Mouse (Mus musculus) stomach, postnatal 0 days (tissue): ENCODE results near the gene Pde9a. TPM values are rescaled to one million over a fixed set of nuclear protein-coding genes. Genes with fewer than 3 reads are reported as not detected.
A peak's percentile ranks its signal among the peaks of the same experiment; 100 is the strongest.

Experiments
- ATAC-seq: fragments of 200-750 bp; cut with Nextera tagmentation; 2 replicates; pipeline ENCODE4 v1.8.0; 2017; ENCODE audit not compliant: low FRiP score, low TSS enrichment
- DNase-seq: peaks from one replicate; pipeline ENCODE4 v3.0.0-alpha.2; 2016; ENCODE audit warnings: low spot score
- H3K27ac ChIP-seq: fragments of 300-500 bp; sonication (generic); replicated peaks from 2 replicates; pipeline ENCODE4 v1.5.1; 2014; ENCODE audit warnings: mild to moderate bottlenecking, control low read depth
- H3K27me3 ChIP-seq: fragments of 300-500 bp; sonication (generic); 2 replicates; pipeline ENCODE4 v1.6.1; 2014; ENCODE audit warnings: low read length; ENCODE audit not compliant: control insufficient read depth, insufficient read depth
- H3K36me3 ChIP-seq: fragments of 300-500 bp; sonication (generic); 2 replicates; pipeline ENCODE4 v1.6.1; 2014; ENCODE audit warnings: low read length, mixed read lengths; ENCODE audit not compliant: control insufficient read depth, insufficient read depth
- H3K4me1 ChIP-seq: fragments of 300-500 bp; sonication (generic); replicated peaks from 2 replicates; pipeline ENCODE4 v1.6.1; 2014; ENCODE audit warnings: antibody characterized with exemption; ENCODE audit not compliant: control insufficient read depth, insufficient read depth
- H3K4me2 ChIP-seq: fragments of 300-500 bp; sonication (generic); replicated peaks from 2 replicates; pipeline ENCODE4 v1.6.1; 2014; ENCODE audit warnings: low read depth, mild to moderate bottlenecking, control low read depth, moderate library complexity
- H3K4me3 ChIP-seq: fragments of 300-500 bp; sonication (generic); 2 replicates; pipeline ENCODE4 v1.5.1; 2014; ENCODE audit warnings: low read depth, low read length, control low read depth
- H3K9ac ChIP-seq: fragments of 300-500 bp; sonication (generic); 2 replicates; pipeline ENCODE4 v1.6.1; 2014; ENCODE audit warnings: mild to moderate bottlenecking, low read length, control low read depth, mixed read lengths
- H3K9me3 ChIP-seq: fragments of 300-500 bp; sonication (generic); 2 replicates; pipeline ENCODE4 v1.6.1; 2016; ENCODE audit warnings: low read length; ENCODE audit not compliant: control insufficient read depth
- CTCF ChIP-seq: IDR thresholded peaks from 2 replicates; pipeline ENCODE4 v1.5.1; 2016; ENCODE audit warnings: antibody characterized with exemption, low read depth, mild to moderate bottlenecking, moderate library complexity
- EP300 ChIP-seq: optimal IDR thresholded peaks from 2 replicates; pipeline ENCODE3; 2016; ENCODE audit warnings: antibody characterized with exemption
- WGBS: fragments of 180-500 bp; shearing (Covaris S2); extraction: QIAGEN DNeasy Blood & Tissue Kit; methylation state at CpG from one replicate; pipeline ENCODE4 v1.1.7; 2014; 5-methylcytosine and 5-hydroxymethylcytosine counted together
- polyA plus RNA-seq: library from polyadenylated mRNA; unstranded; fragments of >200 nt; fragmentation: Nextera tagmentation; extraction: Ambion mirVana; gene quantifications from 2 replicates; pipeline ENCODE4 v1.2.1, GENCODE M21; 2015

Gene Pde9a
- polyA plus RNA-seq, 1 experiment from 2014 or later = 11.6 TPM

DNA sequence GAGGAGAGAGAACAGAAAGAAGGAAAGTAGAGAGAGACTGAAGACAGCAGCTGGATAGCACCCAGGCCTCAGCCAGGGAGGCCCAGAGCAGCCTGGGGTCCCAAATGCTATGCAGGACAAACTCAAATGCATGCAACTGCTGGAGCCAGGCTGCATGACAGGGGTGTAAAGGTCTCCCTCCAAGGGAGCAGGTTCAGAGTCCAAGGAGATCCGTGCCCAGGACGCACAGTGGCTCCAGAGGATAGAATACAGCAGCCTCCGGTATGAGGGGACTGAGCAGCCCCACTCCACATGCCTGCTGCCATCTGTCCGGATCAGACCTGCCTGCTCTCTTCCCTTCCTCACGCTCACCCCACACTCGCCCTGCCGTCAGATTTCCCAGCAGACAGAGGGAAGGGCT lies 120.3 kb downstream of the Pde9a start:
- H3K9ac ChIP-seq = no peak overlapping the region
- TF ChIP-seq EP300 (no peak), CTCF (no peak)
- WGBS = 83% methylated on average over 7 of the region's 7 CpGs
- no peaks in the 10 kb centered on the region for H3K4me1 ChIP-seq
- peaks cover 16% of the 10 kb centered on the region; the same call in 1 of the 2 replicates for H3K36me3 ChIP-seq
- no peak for ATAC-seq
- DNase-seq = no peak
- no peaks in the 10 kb centered on the region for H3K9me3 ChIP-seq
- no peak overlapping the region for H3K27ac ChIP-seq
- no peak overlapping the region for H3K4me2 ChIP-seq
- no peak overlapping the region for H3K4me3 ChIP-seq
- H3K27me3 ChIP-seq = no peaks in the 10 kb centered on the region

DNA sequence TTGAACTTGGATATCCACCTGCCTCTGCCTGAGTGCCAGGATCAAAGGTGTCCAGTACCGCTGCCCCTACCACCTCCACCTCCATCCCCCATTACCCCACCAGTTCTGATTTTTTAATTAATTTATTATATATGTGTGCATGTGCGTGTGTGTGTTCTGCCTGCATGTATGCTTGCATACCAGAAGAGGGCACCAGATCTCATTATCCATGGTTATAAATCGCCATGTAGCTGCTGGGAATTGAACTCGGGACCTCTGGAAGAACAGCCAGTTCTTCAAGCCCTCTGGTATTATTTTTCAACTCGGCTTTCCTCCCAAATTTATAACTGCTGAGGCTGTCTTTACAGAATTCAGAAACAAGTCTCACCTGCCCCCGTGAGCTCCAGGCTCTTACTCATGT lies 124.9 kb downstream of the Pde9a start:
- no peaks in the 10 kb centered on the region for H3K4me1 ChIP-seq
- H3K9ac ChIP-seq = peak overlapping the region; percentile 83; the same call in 1 of the 2 replicates
- ATAC-seq (no peak), DNase-seq (no peak)
- TF ChIP-seq CTCF (peak; percentile 59), EP300 (no peak)
- H3K4me2 ChIP-seq = peak overlapping the region; percentile 89
- H3K36me3 ChIP-seq = peaks cover 7% of the 10 kb centered on the region; the same call in 1 of the 2 replicates
- H3K9me3 ChIP-seq = no peaks in the 10 kb centered on the region
- H3K27me3 ChIP-seq = no peaks in the 10 kb centered on the region
- WGBS = 96% methylated on average over 6 of the region's 6 CpGs
- no peak overlapping the region for H3K4me3 ChIP-seq
- no peak overlapping the region for H3K27ac ChIP-seq

DNA sequence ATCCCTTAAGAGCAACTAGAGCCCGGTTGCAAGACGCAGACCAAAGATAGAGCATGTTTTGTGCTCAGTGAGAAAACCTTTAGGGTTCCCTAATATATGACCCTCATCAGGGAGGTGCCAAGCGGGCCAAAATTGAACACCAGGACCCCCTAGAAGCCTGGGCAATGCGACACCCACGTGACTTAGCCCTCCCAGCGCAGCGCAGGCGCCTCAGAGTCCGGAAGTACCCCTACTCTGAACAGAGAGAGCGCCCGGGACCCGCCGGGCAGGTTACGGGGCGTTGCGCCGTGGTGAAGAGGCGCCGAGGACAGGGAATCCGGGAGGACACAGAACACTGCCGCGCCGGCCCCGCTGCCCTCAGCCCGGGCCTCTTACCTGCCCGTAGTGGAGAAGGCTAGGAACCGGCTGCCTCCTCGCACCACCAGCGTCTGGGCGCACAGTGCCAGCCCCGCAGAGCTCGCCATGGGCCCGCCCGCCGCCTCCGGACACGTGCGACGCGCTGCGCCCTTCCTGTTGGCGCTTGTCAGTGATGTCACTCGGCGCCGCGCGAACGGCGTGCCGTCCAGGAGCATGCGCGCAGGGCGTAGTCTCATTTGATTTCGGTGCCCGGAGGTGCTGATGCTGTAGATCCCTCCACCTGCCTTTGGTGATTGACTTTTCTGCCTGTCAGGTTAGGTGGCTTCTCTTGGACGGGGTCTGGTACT lies 125.9 kb downstream of the Pde9a start:
- WGBS = under 1% methylated on average over 56 of the region's 56 CpGs
- Histone ChIP-seq H3K4me3 (peak overlapping the region; percentile 81), H3K27ac (peak overlapping the region; percentile 87), H3K27me3 (no peaks in the 10 kb centered on the region), H3K36me3 (peaks cover 7% of the 10 kb centered on the region; the same call in 1 of the 2 replicates), H3K9ac (peak overlapping the region; percentile 83), H3K9me3 (no peaks in the 10 kb centered on the region), H3K4me2 (peak overlapping the region; percentile 89), H3K4me1 (no peaks in the 10 kb centered on the region)
- no peak for TF ChIP-seq EP300
- TF ChIP-seq CTCF = no peak
- DNase-seq (peak; percentile 93), ATAC-seq (peak; percentile 96)

DNA sequence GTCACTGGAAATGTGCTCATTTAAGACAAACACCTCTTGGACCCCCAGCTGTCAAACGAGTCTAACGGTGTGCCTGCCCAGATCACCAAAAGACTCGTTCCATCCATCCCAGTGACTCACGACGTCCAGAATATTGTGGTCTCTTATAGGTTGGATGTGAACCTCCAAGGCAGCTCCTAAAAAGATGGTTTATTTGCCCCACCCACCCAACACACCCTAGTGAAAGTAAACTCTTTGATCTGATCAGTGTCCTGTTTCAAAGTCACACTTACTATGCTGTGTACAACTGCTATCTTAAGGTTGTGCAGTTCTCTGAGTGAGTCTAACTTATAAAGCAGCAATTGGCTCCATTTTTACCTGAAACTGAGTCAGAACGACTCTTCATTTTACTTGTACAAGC lies 126.6 kb downstream of the Pde9a start:
- peak overlapping the region; percentile 81 for H3K4me3 ChIP-seq
- peak overlapping the region; percentile 83 for H3K9ac ChIP-seq
- peak overlapping the region; percentile 89 for H3K4me2 ChIP-seq
- H3K9me3 ChIP-seq = no peaks in the 10 kb centered on the region
- 16% methylated on average over 6 of the region's 6 CpGs for WGBS
- DNase-seq (no peak), ATAC-seq (peak; percentile 30; the same call in 1 of the 2 replicates)
- peak overlapping the region; percentile 87 for H3K27ac ChIP-seq
- H3K27me3 ChIP-seq = no peaks in the 10 kb centered on the region
- TF ChIP-seq CTCF = no peak
- H3K36me3 ChIP-seq = peaks cover 5% of the 10 kb centered on the region; the same call in 1 of the 2 replicates
- no peaks in the 10 kb centered on the region for H3K4me1 ChIP-seq

DNA sequence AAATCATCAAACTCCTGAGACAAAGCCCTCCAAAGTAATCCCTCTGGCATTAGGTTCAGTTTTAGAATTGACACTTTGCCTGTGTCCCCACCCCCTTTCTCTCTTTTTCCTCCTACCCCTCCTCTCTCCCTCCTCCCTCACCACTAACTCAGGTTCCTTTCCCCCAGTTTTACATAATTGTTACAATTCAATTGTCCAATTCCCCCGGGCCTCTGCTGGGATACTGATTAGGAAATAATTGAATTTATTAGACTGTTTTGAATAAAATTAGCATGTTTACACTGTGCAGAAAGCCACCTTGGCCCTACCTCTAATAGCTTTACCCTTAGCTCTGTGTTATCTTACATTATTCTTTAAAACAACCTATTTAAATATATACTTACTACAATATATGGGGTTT lies 128.7 kb downstream of the Pde9a start:
- Histone ChIP-seq H3K27ac (no peak overlapping the region), H3K4me2 (no peak overlapping the region), H3K9ac (no peak overlapping the region), H3K4me3 (no peak overlapping the region), H3K9me3 (no peaks in the 10 kb centered on the region), H3K4me1 (no peaks in the 10 kb centered on the region), H3K36me3 (peaks cover 3% of the 10 kb centered on the region; the same call in 1 of the 2 replicates), H3K27me3 (no peaks in the 10 kb centered on the region)
- no peak for ATAC-seq
- TF ChIP-seq CTCF (no peak), EP300 (no peak)
- 82% methylated on average over 1 of the region's 1 CpGs for WGBS
- DNase-seq = no peak

DNA sequence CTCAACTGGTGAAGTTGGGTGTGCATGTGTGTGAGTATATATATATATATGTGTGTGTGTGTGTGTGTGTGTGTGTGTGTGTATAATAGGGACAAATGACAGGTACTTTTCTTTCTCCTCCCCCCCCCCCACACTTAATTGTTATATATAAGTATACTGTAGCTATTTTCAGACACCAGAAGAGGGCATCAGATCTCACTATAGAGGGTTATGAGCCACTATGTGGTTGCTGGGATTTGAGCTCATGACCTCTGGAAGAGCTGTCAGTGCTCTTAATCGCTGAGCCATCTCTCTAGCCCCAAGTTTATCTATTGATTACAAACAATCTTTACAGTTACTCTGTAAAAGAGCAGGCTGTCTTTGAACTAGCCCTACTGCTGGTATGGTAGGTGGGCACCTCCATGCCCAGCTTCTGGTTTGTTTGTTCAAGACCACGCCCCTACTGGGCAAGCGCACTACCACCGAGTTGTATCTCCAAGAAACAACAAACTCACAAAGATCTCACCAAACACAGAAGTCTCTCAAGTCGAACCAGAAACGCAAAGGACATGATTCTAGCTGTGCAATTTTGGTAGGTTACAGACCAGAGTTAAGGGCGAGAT lies 133.4 kb downstream of the Pde9a start:
- H3K4me2 ChIP-seq = peak overlapping the region; percentile 70
- no peak overlapping the region for H3K9ac ChIP-seq
- peak; percentile 36 for TF ChIP-seq CTCF
- TF ChIP-seq EP300 = no peak
- peak; percentile 52 for ATAC-seq
- peaks cover 5% of the 10 kb centered on the region; the same call in 1 of the 2 replicates for H3K36me3 ChIP-seq
- H3K27ac ChIP-seq = peak overlapping the region; percentile 45; the same call in 1 of the 2 replicates
- no peaks in the 10 kb centered on the region for H3K4me1 ChIP-seq
- no peak for DNase-seq
- WGBS = 2% methylated on average over 7 of the region's 7 CpGs
- H3K27me3 ChIP-seq = no peaks in the 10 kb centered on the region
- no peaks in the 10 kb centered on the region for H3K9me3 ChIP-seq
- peak overlapping the region; percentile 79 for H3K4me3 ChIP-seq
